Mouse (Mus musculus): Measurements from ENCODE around the gene Ksr1. TPM values are rescaled to one million over a fixed set of nuclear protein-coding genes. Genes with fewer than 3 reads are reported as not detected.

Ksr1 gene
- polyA plus RNA-seq, 2 experiments: 1.7 to 4.0 TPM

DNA sequence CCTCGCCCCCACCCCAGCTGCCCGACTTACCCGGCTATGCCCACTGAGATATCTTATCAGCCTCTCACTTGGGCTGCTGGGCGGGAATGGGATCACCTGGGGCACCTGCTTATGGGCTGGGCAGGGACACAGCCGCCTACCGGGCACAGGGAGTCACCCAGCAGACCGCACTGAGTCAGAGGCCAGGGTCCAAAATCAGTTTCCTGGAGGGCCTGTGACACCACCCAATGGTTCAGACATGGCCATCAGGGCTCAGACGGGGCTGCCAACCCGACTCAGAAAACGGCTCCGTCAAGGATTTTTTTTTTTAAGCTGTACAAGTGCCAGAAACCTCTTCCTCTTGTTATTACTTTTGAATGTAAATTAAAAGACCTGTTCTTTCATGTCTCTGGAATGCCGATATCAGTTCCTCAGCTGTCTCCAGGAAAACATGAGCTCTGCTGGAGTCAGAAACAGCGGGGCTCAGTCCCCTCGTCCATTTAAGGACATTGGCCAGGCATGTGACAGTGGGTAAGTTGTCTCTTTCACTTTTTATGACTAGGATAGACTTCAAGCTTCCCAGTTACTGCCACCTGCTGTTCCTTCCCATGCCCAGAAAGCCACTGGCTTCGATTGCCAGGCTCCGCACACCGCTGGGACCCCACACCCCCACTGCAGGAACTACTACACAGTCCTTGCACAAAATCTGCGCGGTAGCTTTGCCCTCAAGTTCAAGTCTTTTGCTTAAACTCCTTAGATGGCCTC lies 33.5 kb downstream of the Ksr1 start:
- no peak for ATAC-seq (ENCODE audit: insufficient read depth)
- 66% methylated on average over 19 of the region's 19 CpGs for WGBS (ENCODE audit: insufficient replicate concordance)
- no peak overlapping the region for H3K4me2 ChIP-seq (ENCODE audit: low read depth)

DNA sequence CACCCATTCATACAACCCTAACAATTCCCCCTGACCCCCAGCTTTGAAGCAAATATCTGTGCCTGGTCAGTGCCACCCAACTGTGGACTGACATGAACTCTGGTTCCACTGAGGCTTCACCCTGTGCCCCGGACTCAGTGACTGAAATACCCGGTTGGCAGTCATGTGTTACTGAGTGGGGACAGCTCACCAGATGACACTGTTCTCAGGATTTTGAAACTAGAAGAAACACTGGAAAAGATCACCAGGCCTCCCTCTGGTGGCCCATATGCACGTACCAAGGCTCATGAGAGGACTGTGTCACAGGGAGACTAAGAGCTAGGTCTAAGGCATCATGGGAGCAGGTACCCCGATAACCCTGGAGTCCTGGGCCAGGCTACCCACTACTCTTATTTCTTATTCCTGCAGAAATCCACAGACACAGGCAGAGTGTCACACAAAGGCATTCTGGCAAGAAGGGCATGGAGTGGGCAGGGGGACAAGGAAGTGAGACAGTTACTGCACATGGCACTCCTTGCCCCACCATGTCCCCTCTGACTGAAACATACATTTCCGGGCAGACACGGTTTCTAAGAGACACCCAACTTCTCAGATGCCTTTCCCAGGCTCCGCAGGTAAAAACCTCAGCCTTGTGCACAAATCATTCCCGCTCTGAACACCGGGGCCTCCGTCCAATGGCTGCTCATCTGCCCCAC lies 34.2 kb downstream of the Ksr1 start:
- Histone ChIP-seq H3K9ac (replicated peaks) (no peak overlapping the region), H3K27ac (no peak overlapping the region), H3K4me2 (ENCODE audit: low read depth) (no peak overlapping the region), H3K27me3 (ENCODE audit: control insufficient read depth, insufficient read depth, low read length) (no peaks in the 10 kb centered on the region), H3K4me1 (replicated peaks; ENCODE audit: control insufficient read depth in 2 of 2, insufficient read depth in 2 of 2, low read length in 1 of 2) (no peaks in the 10 kb centered on the region), H3K9me3 (ENCODE audit: control insufficient read depth, low read length) (no peaks in the 10 kb centered on the region), H3K4me3 (ENCODE audit: insufficient read depth in 1 of 2, low read depth in 2 of 2, low read length in 2 of 2) (no peak overlapping the region), H3K36me3 (replicated peaks; ENCODE audit: control insufficient read depth, insufficient read depth, low read depth) (no peaks in the 10 kb centered on the region)
- 70% methylated on average over 10 of the region's 10 CpGs for WGBS (ENCODE audit: insufficient replicate concordance)
- DNase-seq (ENCODE audit: low read depth in 3 of 3, low spot score in 3 of 3) (no peak), ATAC-seq (ENCODE audit: insufficient read depth) (no peak)
- TF ChIP-seq EP300 (IDR thresholded peaks at IDR 0.05; ENCODE audit: low read depth) (no peak), CTCF (IDR thresholded peaks at IDR 0.05; ENCODE audit: low read depth) (peak; percentile 12; the same call in 1 of the 2 replicates)

More for the DNA sequence above, 33.5 kb downstream of the Ksr1 start:
- Histone ChIP-seq H3K27ac (no peak overlapping the region), H3K9ac (replicated peaks) (no peak overlapping the region), H3K9me3 (ENCODE audit: control insufficient read depth, low read length) (no peaks in the 10 kb centered on the region), H3K27me3 (ENCODE audit: control insufficient read depth, insufficient read depth, low read length) (no peaks in the 10 kb centered on the region), H3K4me1 (replicated peaks; ENCODE audit: control insufficient read depth in 2 of 2, insufficient read depth in 2 of 2, low read length in 1 of 2) (no peaks in the 10 kb centered on the region), H3K36me3 (replicated peaks; ENCODE audit: control insufficient read depth, insufficient read depth, low read depth) (no peaks in the 10 kb centered on the region), H3K4me3 (ENCODE audit: insufficient read depth in 1 of 2, low read depth in 2 of 2, low read length in 2 of 2) (no peak overlapping the region)
- TF ChIP-seq CTCF (IDR thresholded peaks at IDR 0.05; ENCODE audit: low read depth) (0 out of 2 replicates have a peak, but pooled peaks have one; percentile 17), EP300 (IDR thresholded peaks at IDR 0.05; ENCODE audit: low read depth) (no peak)
- DNase-seq (ENCODE audit: low read depth in 3 of 3, low spot score in 3 of 3): no peak

DNA sequence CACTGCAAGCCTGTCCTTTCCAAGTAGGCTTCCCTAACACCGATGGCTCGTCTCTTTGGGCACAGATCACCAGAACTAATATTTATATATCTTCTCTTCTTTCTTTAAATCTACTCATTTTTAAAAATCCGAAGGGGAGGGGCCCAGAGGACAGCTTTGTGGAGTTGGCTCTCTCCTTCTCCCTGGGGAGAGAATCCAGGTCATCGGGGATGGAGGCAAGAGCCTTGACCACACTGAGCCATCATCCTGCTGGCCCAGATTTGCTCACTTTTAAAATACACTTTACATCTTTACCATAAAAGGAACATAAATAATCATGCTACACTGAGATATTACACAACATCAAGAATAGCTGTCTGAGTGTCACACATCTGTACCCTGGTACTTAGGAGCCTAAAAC lies 35.8 kb downstream of the Ksr1 start:
- TF ChIP-seq EP300 (IDR thresholded peaks at IDR 0.05; ENCODE audit: low read depth): no peak
- TF ChIP-seq CTCF (IDR thresholded peaks at IDR 0.05; ENCODE audit: low read depth): no peak
- Histone ChIP-seq H3K9ac (replicated peaks) (no peak overlapping the region), H3K36me3 (replicated peaks; ENCODE audit: control insufficient read depth, insufficient read depth, low read depth) (no peaks in the 10 kb centered on the region), H3K9me3 (ENCODE audit: control insufficient read depth, low read length) (no peaks in the 10 kb centered on the region), H3K4me3 (ENCODE audit: insufficient read depth in 1 of 2, low read depth in 2 of 2, low read length in 2 of 2) (no peak overlapping the region), H3K27ac (no peak overlapping the region), H3K4me1 (replicated peaks; ENCODE audit: control insufficient read depth in 2 of 2, insufficient read depth in 2 of 2, low read length in 1 of 2) (no peaks in the 10 kb centered on the region), H3K4me2 (ENCODE audit: low read depth) (no peak overlapping the region), H3K27me3 (ENCODE audit: control insufficient read depth, insufficient read depth, low read length) (no peaks in the 10 kb centered on the region)
- DNase-seq (ENCODE audit: low read depth in 3 of 3, low spot score in 3 of 3) (no peak), ATAC-seq (ENCODE audit: insufficient read depth) (no peak)
- WGBS (ENCODE audit: insufficient replicate concordance): 71% methylated on average over 4 of the region's 4 CpGs

DNA sequence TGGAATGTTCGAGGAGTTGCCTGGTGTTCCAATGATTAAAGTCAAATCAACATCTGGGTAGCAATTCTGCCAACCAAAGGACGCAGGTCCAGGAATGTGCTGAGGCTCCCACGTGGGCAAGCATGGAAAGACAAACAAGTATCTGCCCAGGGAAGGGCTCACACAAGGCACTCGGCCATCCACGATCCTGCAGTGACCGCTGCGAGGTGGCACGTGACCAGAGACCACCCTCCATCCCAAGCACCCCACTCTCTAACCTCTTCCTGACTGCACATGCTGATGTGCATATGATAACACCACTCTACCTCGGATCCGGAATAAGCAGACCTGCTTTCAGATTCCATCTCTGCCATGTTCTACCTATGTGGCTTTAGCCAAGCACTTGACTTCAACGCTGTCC lies 38.3 kb downstream of the Ksr1 start:
- Histone ChIP-seq H3K36me3 (replicated peaks; ENCODE audit: control insufficient read depth, insufficient read depth, low read depth) (no peaks in the 10 kb centered on the region), H3K4me3 (ENCODE audit: insufficient read depth in 1 of 2, low read depth in 2 of 2, low read length in 2 of 2) (no peak overlapping the region), H3K9ac (replicated peaks) (no peak overlapping the region), H3K27ac (no peak overlapping the region), H3K9me3 (ENCODE audit: control insufficient read depth, low read length) (no peaks in the 10 kb centered on the region), H3K27me3 (ENCODE audit: control insufficient read depth, insufficient read depth, low read length) (no peaks in the 10 kb centered on the region), H3K4me2 (ENCODE audit: low read depth) (no peak overlapping the region), H3K4me1 (replicated peaks; ENCODE audit: control insufficient read depth in 2 of 2, insufficient read depth in 2 of 2, low read length in 1 of 2) (no peaks in the 10 kb centered on the region)
- ATAC-seq (ENCODE audit: insufficient read depth) (no peak), DNase-seq (ENCODE audit: low read depth in 3 of 3, low spot score in 3 of 3) (no peak)
- 76% methylated on average over 11 of the region's 11 CpGs for WGBS (ENCODE audit: insufficient replicate concordance)
- TF ChIP-seq CTCF (IDR thresholded peaks at IDR 0.05; ENCODE audit: low read depth) (no peak), EP300 (IDR thresholded peaks at IDR 0.05; ENCODE audit: low read depth) (no peak)

DNA sequence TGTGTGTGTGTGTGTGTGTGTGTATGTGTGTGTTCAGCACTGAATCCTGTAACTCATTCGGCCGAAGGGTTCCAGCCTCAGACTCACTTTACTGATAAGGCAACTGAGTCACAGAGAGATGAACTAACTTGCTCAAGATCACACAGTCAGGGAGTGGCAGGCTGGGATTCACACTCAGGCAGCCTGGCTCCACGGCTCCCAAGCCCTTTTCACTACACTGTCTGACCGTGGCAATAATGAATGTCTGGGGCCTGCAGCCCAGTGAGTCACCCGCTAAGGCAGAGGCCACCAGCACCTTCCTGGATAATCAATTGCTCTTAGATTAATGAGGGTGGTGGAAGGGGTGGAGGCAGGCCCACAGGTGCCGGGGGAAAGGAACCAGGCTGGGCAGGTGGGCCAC lies 41.2 kb downstream of the Ksr1 start:
- Histone ChIP-seq H3K27ac (no peak overlapping the region), H3K27me3 (ENCODE audit: control insufficient read depth, insufficient read depth, low read length) (no peaks in the 10 kb centered on the region), H3K4me3 (ENCODE audit: insufficient read depth in 1 of 2, low read depth in 2 of 2, low read length in 2 of 2) (no peak overlapping the region), H3K36me3 (replicated peaks; ENCODE audit: control insufficient read depth, insufficient read depth, low read depth) (no peaks in the 10 kb centered on the region), H3K4me2 (ENCODE audit: low read depth) (no peak overlapping the region), H3K4me1 (replicated peaks; ENCODE audit: control insufficient read depth in 2 of 2, insufficient read depth in 2 of 2, low read length in 1 of 2) (no peaks in the 10 kb centered on the region), H3K9me3 (ENCODE audit: control insufficient read depth, low read length) (no peaks in the 10 kb centered on the region), H3K9ac (replicated peaks) (no peak overlapping the region)
- TF ChIP-seq CTCF (IDR thresholded peaks at IDR 0.05; ENCODE audit: low read depth) (no peak), EP300 (IDR thresholded peaks at IDR 0.05; ENCODE audit: low read depth) (no peak)
- ATAC-seq (ENCODE audit: insufficient read depth) (no peak), DNase-seq (ENCODE audit: low read depth in 3 of 3, low spot score in 3 of 3) (no peak)
- 68% methylated on average over 6 of the region's 6 CpGs for WGBS (ENCODE audit: insufficient replicate concordance)

All from liver, embryonic 14.5 days (tissue).